Mouse (Mus musculus) layer of hippocampus, adult 11-12 months (tissue): Measurements from ENCODE around the gene Ppp1r9a.

ENCODE experiments used
- DNase-seq: peaks from one replicate; pipeline ENCODE4 v3.0.0; 2022; ENCODE audit warnings: low spot score

Ppp1r9a gene

DNA sequence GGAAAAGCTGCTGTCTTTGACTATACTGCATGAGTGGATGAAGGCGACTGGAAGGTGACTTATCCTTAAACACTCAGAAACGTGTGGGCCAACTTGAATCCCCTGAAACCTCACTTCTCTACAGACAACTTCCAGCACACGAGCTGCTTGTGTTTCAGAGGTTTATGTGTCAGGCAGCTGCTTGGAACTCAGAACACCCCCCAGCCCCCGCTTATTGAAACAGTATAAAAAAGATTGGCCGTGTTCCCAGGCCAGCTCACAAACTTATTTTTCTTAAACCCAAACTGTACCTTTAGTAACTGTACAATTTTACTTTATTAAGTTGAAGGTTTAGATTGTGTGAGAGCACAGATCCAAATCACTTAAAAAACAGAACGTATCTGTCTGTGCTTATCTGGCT lies 53.9 kb downstream of the Ppp1r9a start:
- no peak for DNase-seq

DNA sequence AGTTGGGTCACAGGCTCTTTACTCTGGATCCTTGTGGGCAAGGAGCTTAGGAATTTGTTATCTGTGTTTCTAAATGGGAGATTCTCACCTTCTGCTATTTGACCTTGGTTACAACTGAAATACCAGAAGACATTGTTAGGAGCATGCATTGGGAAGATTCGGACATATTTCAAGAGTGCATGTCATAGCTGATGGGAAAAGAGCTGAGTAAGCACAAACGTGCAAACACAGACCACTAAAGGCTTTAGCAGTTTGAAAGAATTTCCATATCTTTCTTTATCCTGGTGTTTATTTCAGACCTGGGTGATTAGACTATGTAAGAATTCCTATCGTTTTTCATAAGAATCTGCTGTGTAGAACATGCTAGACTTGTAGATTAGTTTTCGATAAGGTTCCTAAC lies 59.5 kb downstream of the Ppp1r9a start:
- no peak for DNase-seq

DNA sequence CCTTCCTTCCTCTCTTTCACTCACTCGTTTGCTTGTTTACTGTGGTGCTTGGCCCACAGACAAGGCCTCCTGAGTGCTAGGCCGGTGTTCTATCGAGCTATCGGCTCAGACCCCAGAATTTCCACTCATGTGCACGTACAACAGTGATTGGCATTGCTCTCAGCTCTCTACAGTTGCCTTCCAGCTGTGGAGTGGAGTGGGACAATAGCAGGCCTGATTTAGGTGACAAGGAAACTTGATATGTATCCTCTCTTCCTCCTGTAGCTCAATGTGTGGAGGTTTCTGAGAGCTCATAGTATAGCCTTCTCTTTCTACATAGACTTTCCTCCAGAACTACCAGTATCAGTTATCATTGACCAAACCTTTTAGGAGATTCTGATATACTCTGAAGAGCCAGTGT lies 60.3 kb downstream of the Ppp1r9a start:
- DNase-seq: no peak

DNA sequence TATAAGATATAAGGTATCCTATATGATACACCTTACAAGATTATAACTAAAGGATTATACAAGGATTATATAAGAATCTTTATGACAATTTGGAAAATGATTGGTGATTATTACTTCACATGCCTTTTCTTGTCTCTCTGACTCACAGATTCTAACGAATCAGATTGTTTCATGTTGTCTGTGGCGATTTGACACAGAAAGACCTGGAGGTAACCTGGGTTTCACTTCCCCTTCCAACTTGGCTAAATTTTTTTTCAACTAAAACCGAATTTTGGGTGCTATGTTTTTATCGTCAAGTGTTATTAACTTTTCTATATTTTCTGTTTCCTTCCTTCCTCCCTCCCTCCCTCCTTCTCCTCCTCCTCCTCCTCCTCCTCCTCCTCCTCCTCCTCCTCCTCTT lies 64.5 kb downstream of the Ppp1r9a start:
- no peak for DNase-seq

DNA sequence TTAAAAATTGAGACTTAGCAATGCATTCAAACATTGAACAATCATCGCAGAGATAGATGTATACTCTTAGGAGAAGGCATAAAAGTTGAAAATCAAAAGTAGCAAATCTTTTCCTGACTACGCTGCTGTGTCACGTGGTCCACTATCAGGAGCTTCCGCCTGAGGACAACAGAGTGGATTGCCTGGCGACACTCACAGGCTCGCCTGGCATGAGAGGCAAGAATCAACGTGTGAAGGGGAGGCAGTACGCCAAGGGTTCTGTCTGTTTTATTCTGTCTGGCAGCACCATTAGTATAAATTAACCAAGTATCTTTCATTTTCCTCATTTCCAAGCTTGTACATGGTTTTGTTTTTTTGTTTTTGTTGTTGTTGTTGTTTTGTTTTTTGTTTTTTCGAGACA lies 68.5 kb downstream of the Ppp1r9a start:
- no peak for DNase-seq

DNA sequence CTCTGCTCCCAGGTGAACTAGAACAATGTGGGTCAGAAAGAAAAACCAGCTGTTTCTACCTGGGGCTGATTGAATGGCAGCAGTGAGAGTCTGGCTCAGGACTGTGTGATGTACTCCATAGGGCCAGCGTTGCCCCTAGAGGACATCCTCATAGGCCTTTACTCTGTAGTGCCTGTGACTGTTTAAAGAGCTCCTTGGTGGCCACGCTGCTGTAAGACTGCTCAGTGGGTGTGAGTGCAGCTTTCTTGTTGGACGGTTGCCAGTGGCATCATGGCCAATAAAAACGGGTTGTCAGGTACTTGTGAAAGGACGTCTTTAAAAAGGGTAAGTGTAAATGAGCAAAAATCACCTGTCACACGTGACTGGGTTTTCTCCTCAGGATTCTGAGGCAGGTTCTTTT lies 70.1 kb downstream of the Ppp1r9a start:
- no peak for DNase-seq

DNA sequence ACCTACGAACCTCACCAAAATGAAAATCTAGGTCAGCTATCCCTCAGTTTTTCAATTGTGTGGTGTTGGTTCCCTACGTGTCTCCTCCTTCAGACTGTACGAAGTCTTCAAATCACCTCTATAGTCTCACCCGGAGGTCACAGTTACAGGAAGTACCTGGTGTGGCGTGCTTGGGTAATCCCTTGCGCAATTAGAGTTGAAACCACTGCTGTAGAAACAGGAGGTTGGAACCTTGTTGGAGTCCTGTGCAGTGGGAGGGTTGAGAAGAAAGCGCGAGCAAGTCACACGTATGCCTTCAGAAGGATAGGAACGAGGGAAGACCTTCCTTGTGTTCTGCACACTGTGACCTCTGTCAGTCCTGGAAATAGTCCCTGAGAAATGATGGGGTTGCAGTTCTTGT lies 70.6 kb downstream of the Ppp1r9a start:
- DNase-seq: no peak

DNA sequence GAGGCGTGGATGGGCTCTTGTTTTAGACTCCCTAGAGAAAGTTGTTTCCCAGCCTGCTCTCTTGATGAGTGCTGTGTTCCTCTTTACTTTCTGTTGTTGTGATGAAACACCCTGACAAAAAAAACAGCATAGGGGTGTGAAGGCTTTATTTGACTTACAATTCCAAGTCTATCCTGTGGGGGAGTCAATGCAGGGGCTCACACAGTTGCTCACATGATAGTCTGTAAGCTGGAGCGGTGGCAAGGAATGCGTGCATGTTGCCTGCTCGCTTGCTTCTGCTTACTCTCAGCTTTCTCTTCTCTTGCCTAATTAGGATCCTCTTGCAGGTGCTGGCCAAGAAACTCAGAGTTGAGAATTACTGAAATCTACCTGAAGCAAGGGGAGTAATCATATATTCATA lies 74.8 kb downstream of the Ppp1r9a start:
- no peak for DNase-seq

DNA sequence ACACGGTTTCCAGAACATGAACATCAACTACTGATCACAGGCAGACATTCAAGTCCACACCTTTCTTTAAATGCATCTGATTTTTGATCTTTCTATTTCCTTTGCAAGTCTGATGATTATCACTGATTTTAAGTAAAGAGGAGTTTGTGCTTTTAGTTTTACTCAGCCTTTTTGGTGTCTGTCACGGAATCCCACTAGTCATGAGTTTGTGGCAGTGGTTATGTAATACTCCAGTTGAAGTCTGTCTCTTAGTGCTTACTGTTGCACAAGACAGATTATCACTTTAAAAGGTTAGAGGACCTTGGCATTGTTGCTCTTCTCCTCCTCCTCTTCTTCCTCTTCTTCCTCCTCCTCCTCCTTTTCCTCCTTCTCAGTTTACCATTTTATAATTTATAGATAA lies 75.5 kb downstream of the Ppp1r9a start:
- no peak for DNase-seq

DNA sequence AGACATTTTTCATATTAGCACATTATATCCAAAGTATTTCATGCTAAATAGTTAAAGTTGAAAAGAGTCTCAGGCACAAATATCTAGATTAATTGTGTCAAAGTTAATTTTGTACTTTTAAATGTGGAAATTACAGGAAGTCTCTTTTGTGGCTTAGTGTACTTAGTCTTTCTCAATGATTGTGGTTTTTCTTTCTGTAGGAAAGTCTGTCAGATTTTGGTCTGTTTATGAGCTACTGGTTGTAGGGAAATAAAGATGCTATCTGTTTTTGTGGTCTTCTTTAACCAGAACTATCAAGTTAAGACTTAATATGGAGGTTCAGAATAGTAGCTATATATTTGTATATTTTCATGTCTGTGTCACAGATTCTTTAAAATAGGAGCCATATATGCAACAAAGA lies 76.2 kb downstream of the Ppp1r9a start:
- DNase-seq: no peak

DNA sequence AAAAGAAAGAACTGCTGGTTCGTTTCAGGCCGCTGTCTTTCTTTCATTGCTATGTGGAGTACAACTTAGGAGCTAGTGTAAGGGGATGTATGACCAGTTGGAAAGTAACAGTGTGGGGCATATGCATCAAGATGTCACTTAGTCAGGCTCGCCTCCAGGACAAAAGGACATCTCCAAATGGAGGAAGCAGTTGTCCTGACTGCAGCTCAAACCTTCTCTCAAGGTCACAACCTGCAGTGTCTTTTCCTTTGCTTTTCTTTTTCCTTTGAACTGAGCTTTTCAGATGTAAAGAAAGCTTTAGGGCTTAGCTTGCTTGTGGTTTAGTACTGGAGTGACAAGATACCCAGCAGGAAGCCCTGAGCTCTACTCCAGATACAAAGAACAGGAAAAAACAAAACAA lies 77.4 kb downstream of the Ppp1r9a start:
- no peak for DNase-seq

DNA sequence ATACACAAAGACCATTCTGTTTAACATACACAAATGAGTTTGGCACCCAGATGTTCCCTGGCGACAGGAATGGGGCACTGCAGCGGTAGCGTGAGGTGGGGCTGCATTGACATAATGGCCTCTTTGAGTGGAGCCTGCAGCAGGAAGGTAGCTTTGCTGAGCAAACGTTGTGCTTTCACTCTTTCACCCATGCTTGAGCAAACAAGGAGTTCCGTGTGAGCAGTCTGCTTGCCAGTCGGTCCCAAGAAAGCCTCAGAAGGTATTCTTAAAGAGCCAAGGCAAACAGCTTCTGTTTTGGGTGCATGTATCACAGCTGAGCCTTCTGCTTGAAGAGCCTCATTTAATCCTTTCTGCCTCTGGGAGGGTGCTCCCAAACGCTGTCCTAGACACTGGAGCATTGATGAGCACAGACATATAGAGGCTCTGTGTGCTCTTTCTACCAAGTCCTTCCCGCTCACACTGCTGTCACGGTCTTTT lies 80.0 kb downstream of the Ppp1r9a start:
- no peak for DNase-seq

DNA sequence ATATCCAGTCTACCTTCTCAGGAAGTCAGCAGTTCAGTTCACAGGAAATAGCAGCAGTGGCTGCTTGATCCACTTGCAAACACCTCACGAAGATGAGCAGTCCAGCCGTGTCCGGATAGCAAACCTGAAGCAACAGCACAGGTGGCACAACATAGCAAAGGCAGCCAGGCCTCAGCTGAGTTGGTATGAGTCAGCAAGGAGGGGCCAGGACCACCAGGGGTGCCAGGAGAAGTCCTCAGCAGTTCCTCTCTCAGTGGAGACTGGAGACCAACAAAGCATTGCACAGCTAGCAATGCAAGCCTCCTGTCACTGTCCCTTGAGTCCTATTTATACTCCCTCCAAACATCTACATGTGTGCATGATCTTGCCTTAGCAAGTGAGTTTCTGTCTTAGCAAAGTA lies 83.0 kb downstream of the Ppp1r9a start:
- DNase-seq: no peak

DNA sequence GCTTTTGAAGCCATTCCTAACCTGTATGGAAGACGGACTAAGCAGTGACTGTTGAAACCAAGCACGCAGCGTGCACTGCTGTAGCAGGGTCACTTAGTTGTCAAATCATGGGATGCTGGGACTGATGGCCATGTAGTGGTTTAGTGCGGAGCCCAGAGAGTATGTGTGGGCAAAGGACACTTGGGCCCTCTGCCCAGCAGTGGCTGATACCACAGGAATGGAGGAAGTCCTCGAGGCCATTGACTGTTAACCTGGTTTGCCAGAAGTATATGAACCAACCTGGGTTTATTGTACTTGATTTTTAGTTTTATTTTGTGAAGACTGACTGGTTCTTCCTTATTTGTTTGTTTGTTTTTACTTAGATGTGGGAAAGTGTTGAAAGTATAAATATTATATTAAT lies 84.4 kb downstream of the Ppp1r9a start:
- no peak for DNase-seq

DNA sequence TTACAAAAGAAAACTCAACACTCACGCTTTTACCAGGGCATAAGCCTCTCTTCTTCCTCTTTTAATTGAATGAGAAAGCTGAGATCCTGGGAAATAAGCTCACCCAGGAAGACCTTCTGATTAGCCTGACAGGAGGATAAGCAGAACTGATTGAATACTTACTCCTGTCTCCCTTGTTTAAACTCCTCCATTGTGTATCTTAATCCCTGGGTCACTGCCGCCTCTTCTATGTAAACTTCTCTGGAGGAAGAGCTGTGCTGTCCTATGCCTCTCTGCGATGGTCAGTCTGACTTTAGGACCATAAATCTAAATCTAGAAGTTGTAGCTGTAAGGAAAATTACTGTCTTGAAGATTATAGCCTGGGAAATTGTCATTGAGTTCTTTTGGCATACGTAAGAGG lies 86.0 kb downstream of the Ppp1r9a start:
- no peak for DNase-seq

DNA sequence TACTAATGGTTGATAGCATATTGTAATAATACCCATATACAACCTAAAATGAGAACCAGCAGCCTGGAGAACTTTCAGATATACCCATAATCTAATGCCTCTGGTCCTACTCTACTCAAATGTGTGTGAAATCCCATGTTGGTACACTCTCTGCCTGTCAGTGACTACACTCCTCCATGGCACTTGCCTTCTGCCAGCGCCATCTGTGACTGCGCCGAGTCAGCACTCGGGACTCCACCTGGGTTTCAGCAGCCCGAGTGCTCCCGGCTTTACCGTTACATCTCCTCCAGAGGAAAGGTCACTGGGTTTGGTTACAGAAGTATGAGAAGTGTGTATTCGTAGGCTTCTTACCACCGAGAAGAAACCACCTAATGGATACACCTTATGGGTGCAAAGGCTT lies 89.6 kb downstream of the Ppp1r9a start:
- peak; percentile 32 for DNase-seq

DNA sequence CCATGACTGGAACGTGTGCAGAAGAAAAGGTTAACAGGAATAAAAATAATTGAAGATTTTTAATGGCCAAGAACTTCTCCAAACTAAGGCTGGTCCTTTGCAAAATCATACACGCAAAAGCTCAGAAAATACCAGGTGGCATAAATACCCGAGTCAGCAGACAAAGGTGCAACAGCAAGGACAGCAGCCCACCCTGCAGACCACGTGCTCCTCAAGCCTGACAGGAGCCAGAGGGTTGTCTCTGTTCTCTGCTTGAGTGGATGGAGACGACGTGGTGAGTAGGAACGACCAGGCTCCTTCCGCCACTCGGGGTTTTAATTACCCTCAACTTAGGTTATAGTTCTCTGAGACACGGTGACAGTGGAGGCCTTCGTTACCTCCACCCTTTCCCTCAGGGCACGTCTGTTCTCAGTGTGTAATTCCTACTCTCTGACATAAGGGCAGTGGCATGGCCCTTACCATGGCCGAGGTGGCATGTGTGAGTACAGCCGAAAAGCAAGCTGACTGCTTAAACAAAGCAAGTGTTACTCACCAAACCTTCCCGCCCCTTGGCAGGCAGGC lies 91.0 kb downstream of the Ppp1r9a start:
- no peak for DNase-seq

DNA sequence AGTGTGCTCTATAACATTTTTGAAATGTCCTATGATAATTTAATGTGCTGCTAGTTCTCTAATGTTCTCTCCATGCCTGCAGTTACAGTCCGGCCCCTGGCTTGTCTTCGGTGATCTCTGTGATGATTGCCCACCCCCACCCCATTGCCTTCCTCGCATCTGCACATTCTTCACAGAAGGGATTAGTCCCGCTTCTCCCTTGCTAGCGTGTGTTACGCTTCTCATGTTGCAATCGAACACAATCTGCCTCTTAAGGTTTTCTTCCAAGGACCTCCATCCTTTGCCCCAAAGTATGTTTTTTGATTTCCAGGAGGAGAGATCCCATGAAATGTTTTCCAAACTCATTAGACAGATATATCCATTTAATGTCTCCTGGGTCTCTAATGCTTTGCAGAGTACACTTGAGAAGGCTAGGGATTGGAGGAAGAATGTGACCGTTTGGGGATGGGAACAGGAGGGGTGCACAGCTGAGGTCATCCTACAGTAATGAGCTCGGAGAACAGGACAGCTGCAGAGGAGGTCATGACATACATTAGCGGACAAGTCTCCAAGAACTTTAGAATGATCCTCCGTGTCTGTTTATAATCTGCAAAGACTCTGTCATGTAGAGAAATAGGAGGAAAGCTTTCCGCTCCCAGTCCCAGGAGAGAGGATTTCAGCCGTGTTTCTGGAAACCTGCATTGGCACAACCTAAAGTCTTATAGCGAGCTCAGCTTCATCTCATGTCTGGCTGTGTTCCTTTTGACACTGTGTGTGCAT lies 91.6 kb downstream of the Ppp1r9a start:
- no peak for DNase-seq

DNA sequence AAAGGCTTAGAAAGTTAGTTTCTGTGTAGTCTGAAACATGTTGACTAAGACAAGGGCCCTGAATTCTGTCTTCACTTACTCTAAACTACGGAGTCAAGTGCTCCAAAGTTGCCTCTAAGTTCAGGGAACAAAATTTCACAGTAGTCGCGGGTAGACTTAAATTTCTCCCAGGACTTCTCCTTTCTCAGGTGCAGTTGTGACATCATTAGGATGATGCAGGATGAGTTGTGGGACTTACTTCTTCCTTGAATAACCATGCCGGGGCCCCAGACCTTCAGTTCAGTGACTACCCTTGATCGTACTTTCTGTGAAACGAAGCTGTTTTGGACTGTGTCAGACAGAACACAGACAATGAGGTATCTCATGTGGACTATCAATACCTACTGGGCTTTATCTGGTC lies 94.9 kb downstream of the Ppp1r9a start:
- no peak for DNase-seq

DNA sequence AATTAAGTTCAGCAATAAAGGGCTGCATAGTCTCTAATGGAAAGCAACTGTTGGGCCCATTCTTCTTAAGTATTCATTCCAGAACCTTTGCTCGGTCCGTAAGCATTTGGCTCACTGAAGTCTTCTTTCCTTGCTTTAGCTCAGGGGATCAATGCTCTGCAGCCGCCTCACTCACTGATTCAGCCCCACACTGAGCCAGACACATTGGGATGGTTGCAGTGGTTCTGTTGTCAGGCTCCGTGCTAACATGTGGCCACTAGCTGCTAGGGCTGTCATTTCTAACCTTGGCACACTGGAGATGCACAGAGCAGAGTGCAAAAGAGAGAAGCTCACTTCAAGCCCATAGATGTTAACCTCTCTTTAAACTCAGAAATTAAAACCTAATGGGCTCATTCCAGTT lies 96.2 kb downstream of the Ppp1r9a start:
- DNase-seq: no peak

DNA sequence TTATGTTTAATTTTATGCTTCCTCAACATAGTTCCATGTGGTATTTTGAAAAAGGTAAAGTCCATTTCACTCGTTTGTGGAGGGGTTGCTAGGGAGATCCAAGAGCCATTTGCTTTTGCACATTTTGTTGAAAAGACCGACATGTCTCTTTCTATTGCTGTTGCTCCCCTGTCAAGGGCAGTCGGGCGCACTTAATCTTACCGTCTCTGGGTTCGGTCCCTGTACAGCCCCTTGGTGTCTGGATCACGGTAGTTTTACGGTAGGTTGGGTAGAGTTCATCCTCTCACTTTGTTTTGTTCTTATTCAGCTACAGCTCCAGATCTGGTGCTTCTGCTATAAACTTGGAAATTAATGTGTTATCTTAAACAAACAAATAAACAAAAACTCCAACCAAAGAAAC lies 98.1 kb downstream of the Ppp1r9a start:
- no peak for DNase-seq

DNA sequence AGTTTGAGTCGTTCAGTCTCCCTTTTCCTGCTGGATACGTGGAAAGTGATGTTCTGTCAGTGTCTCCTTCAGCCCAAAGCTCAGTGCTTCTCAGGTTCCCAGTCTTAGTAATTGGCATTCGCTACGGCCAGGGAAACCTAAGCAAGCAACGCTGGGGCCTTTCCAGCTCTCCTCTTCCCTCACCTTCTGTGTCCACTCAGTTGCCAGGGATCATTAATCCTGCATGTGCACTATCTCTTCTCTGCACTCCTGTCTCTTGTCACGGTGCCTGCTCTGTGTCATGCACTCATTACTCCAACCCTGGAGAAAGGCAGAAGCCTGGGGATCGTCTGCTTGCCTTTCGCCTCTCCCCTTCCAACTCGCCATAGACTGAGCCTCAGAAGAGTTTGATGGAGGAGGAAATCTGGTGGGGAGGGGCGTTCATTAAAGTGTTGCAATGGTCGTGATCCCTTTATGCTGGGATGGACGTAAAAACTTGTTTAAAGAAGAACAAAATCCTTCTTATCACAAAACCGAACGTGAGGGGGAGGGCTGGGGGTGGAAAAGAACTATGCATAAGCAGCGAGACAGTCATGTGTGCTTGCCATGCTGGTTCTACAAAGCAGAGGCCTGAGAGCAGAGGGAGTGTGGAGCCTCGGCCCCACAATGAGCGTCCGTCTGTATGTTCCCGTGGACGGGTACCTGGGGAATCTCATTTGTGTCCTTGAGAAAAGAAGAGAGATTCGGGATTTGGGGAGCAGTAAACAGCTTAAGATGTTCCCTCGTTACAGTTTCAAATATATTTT lies 103.0 kb downstream of the Ppp1r9a start:
- no peak for DNase-seq

DNA sequence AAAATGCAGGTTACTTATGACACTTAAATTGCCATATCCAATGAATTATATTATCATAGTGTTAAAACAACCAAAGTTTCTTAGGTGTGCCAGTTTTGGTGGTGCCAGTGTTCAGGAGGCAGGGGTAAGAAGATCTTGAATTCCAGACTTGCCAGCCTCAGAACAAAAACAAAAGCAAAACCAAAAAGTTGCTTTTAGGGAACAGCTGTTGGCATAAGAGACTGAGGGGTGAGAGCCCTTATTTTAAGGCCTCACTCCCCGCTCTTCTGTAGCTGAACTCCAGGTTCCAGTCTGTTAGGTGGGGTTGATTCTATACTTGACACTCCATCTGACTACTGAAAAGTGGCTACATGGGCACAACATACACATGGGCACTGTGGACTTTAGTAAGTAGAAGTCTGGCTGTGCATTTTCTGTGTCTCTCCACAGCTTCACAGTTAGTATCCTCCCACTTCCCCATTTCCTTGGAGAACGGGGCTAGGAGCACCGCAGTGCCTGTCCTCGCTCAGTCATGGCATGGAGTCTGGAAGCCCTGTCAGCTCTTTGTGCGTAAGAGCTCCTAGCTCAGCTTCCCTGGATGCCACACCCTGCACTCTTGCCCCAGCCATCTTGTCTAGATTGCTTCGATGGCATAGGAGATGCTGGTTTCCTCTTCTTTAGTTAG lies 103.7 kb downstream of the Ppp1r9a start:
- no peak for DNase-seq
